Mouse (Mus musculus) thymus, postnatal 0 days (tissue): ENCODE measurements around the gene Arl15. TPM values are rescaled to one million over a fixed set of nuclear protein-coding genes. Genes with fewer than 3 reads are reported as not detected.

Experiments used
- DNase-seq: peaks from one replicate; pipeline ENCODE4 v3.0.0-alpha.2; 2015; ENCODE audit warnings: low spot score
- polyA plus RNA-seq: library from polyadenylated mRNA; unstranded; fragments of >200 nt; fragmentation: Nextera tagmentation; extraction: Ambion mirVana; gene quantifications from 2 replicates; pipeline ENCODE4 v1.2.1, GENCODE M21; 2015

Arl15 gene
- polyA plus RNA-seq, 1 experiment from 2014 or later = 6.8 TPM

DNA sequence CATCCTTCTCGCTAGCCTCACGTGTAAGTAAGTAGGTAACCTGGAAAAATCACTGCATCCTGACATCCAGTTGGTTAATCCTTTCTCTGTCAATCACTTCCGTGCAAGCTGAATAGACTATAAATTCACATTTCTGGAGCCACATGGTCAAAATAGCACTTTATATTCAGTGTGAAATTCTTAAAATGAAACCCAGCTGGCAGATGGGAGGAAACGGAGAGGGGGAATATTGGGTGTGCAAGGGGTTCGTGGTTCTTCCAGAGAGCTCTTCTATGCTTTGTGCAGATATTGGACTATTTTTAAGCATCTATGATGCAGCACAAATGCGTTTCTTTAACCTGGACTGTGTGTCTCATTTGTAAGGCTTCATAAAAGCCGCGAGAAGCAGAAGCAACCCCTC, 344.6 kb downstream of the Arl15 start:
- DNase-seq = no peak

DNA sequence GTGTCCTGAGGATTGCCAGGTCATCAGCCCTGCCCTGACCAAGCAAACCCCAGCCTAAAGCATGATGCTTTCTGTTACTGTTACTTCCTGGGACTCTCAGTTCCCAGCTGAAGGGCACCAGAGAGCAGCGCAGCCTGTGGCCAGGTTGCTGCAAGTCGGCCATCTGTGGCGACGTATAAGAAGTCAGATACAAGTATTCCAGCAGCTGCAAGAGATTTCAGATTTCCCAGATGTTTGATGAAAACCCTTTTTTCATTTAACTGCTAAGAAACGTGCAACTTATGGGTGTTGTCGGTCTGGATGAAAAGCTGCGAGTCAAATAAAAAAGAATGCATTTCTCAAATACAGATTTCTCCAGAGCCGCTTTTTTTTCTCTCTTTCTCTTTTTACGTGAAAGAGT, 345.3 kb downstream of the Arl15 start:
- DNase-seq = no peak

DNA sequence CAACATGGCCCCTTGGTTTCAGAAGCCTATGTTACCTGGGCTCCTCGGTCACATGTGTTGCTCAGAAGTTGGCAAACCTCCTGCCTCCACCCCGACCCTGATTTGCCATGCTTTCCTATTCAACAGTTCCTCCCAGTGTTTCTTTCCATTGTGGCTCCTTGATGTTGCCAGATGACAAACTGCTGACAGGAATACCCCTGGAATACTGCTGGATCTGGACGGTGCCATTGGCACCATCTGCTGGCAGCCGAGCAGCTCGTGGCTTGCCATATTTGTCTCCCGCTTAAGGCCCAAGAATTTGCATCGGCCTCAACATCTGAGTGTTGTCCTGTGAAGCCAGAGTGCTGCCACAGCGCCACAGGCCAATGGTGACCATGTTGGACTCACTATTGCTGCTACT, 348.5 kb downstream of the Arl15 start:
- no peak for DNase-seq

DNA sequence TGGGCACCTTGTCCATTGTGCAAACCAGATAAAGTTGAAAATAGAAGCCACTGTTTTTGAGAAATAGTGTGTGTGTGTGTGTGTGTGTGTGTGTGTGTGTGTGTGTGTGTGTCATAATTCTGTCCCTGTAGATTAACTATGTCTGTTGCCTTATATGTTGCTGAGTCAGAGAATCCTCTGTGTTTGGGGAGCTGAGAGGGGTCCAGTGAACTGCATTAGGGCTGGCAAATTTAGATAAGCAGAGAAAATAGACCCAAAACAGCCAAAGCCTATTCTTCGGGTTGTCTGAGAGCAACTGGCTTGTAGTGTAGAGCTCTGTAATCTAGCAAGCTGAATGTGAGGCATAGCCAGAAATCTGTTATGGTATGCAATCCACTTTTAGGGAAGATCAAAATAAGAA, 348.9 kb downstream of the Arl15 start:
- DNase-seq = no peak

DNA sequence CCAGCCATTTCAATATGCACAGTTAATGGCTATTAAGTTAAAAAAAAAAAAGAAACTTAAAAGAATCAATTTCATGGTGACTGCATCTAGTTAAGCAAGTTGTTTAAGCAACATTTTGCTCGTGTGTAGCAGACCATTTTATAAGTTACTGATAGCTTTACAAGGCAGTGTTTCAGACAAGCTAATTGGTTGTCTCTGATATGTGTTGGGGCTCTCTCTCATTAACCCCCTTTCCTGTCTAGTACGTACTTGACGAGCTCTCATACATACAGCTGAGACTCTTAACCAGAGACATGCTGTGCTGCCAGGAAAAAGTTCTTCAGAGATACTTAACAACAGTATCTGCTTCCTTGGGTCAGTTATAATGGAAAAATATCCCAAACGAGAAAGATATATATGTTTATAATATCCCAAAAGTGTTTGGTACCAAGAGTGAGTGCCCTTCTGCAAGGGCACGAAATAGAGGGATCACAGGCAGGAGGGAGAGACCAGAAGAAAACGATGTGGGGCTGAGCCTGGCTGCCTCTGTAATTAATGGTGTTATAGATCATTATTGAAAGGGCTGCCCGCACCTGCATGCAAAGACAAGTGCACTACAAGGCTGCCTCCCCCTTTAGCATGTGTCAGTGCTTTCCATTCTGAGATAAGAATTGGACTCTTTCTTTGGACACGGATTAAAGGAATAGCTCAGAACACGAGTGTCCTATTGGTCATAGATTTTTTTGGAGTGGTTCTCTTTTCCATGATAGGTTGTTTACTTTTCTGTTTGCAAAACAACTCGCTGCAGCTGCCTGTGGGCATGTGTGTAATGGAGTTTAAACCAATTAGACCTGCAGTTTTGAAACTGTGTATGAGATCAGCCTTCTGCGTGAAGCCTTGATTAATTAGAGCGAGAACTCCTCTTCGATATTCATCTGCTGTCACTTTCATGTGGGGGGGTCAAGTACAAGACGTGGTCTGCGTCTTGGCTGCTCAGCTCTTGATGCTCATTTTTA, 350.0 kb downstream of the Arl15 start:
- no peak for DNase-seq

DNA sequence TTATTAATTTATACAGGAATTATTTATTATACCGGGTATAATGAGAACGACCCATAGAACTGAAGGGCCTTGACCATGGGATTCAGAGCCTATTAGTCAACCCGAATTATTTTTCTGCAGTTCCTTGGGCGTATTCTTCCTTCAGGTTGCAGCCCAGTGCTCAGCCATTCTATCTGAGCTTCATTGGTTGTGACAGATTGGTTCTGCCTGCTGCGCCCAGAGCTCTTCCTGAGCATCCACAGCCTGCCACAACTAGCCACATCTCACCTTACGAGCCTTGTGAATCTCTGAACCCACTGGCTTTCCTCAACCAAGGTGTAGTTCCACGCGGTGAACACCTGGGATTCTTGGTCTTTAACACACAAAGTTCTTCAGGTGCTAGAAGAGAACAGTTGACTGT, 350.9 kb downstream of the Arl15 start:
- no peak for DNase-seq

DNA sequence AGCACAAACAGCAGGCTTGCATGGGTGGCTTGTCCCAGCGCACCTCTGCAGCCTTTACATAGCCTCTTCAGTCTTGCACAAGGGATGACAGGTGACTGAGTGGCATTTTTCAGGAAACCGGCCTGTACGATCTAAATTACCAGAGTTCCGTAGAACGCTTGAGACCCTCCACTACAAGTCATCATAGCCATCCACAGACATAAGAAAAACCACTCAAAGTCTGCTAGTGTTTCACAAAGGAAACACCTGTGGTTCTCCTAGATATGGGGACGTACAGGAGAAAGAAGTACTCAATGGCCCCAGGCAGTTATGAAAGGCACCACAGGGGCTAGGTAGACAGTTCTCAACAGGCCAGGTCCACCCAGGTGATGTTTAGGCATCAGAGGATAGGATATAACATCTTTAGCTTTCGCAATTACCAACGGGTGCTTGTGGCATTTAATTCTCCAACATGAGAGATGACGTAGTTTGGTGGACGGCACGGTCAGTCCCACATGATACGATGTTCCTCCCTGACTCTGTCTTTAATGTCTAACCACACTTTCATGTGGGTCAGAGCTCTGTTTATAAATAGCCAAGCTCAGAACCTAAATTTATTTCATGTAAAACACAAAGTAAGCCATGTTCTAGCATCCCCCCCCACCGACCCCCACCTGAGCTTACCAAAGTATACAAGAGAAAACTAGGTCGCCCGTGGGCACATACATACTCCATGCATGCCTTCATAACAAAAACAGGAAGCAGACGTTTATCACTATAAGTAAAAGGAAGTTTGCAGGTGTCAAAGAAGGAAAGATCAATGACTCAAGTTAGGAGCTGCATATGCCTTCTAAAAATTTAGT, 356.8 kb downstream of the Arl15 start:
- DNase-seq = peak; percentile 89

DNA sequence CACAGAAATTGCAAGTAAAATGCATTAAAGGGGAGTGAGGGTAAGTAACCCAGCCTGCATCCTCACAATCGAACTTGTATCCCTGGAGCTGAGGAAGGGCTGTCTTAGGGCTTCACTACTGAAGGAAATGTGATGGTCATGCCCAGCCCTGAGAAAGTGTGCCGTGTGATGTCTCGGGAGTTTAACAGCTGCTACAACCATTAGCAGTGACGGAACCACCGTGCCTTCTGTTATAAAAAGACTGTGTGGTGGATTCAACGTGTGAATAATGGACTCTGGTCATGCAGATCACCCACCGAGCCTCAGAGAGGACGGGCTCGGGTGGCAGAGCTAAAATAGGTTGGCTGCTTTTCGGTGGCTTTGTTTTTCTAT, 357.4 kb downstream of the Arl15 start:
- no peak for DNase-seq

DNA sequence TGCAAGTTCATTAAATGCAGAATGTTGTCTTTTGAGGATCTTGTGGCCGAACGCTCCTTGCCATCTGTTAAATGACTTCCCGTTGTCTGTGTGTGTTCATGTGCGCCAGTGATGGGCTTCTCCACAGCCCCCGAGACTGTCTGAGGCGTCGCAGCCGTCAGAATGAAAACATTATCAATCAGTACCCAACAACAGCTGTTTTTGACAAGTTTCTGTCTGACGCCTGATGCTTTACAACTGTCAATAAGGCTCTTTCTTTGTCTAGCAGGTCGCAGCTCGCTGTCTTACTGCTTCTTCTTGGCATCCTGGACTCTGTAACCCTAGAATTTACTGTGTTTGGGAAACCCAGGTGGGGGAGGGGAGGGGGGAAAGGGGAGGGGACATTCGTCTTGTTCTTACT, 362.4 kb downstream of the Arl15 start:
- peak; percentile 70 for DNase-seq

DNA sequence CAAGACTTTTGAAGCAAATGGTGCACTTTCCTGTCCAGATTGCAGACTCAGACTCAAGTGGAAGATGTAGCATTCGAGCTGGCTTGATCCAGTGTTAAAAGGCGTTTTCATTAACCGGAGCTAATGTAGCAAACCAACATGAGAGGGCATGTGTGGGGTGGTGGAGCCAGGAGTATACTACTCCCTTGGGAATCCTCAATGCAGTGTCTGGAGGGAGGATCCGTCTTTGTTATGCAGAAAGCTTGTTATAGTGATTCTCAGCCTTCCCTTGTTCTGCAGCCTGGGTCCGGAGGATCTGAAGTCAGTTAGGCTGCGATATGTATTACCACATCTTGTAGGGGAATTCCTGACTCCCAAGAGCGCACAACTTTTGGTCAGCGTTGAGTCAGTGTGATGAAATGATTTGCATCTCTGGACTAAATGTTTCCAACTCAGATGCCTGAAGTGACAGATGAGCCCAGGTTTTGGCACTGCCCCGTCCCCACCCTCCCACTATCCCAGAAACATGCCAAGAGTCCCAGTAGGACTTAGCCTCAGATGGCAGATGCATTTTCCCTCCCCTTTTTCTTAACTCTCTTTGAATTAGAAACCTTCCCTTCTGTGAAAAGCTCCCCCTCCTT, 363.9 kb downstream of the Arl15 start:
- DNase-seq = no peak

DNA sequence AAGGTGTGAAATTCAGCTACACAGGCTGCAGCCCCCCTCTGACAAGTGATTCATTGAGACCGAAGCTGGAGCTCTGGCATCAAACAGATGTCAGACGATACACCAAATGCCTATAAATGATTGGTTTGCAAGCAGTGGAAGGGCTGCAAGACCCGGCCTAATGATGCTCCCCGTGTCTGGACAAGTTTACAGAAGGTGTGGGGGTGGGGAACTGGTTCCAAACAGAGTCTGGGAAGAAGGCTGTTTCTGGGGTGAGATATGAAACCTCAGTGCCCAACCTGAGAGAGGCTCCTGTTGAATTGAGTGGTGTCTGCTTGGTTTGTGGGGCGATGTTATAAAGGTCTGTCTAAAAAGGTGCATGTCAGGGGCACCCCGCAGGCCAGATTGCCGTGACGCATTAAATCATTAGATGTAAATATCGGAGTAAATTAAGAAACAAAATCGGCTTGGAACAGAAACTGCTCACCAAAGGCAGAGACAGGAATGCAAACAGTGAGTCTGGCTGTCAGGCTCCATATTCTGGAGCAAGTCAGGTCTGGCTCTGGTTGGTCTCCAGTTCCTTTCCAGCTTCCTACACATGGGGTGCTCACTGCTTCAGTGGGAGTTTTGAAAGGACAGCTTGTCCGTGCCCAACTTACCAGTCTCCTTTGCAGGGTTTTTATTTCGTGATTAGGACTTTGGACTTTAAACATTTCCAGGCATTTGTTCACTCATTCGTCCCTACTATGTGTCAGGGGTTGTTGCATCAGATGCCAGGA, 365.5 kb downstream of the Arl15 start:
- no peak for DNase-seq

DNA sequence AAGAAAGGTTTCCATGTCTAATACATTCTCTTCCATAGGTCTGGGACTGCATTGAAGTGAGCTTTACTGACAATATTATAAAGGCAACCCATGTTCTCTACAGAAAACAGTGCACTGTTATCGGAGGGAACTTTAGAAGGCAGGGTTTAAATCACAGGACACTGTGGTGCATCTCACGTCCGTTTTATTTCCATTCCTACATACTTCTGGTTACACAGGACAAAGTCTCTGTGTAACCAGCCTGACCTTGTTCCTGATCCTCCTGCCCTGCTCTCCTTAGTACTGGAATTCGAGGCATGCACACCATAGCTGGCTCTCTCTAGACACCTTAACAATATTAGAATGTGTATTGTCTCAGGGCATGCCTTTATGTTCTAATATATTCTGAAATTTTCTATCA, 368.4 kb downstream of the Arl15 start:
- DNase-seq = no peak

DNA sequence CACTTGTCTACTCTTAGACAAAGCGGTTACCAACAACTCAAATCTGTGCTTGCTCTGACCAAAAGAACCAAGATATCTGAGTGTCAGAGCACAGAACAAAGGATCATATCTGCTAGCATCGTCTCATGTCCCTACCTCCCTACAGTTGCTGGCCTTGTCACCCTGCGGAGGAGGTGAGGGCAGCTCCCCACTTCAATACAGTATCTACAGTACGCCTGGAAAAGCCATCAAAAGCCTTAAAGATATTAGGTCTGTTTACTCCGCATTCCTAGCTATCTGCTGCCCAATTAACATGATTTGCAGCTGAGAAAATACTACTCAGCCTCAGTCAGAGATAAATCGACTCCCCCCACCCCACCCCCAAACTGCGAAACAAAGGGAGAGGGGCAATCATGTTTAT, 371.3 kb downstream of the Arl15 start:
- DNase-seq = no peak

DNA sequence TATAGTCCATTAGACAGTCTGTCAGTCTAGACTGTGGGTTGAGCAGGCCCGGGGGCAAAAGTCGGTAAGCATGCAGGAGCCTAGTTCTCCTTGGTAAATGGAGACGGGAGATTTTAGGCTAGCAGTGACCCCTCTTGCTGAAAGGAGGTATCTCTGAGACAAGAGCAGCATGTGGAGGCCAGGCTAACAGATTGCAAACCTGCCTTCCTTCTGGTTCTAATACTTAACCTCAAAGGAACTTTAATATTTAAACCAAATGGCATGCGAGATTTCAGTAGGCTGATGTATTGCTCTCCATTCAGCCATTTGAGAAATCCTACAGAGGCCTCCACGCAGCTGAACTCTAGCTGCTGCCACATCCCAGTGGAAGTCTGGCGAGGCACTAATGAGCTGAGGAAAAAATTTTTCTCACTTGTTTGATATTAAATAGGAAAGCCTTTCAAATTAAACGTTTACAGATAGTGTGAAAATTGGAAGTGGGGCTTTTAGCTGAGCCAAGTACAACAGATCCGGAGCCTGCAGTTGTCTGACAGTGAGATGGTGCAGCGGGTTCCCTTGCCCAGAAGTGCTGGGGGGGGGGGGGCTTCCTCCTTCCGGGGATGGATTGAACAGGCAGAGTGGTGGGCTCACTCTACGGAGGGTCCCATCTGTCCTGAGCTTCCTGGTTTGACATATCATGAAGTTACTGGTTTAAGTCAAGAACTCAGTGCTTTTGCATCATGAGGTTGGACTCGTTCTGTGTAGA, 372.3 kb downstream of the Arl15 start:
- no peak for DNase-seq

DNA sequence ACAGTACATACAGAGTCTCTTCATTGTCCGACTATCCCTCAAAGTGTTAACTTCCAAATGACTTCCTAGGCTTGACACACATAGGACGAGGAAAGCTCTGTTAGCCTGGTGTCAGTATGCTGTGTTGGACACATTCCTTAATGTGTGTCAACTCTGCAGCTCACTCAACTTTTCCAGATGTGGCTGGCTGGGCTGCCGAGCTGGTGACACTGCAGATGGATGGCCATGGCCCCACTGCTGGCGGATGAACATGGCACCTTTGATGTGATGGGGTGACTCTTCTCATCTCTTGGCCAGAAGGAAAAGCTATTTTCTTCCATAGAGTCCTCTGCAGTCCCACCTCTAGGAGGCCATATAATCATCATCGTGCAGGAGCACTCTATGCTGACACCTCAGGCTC, 375.8 kb downstream of the Arl15 start:
- no peak for DNase-seq

DNA sequence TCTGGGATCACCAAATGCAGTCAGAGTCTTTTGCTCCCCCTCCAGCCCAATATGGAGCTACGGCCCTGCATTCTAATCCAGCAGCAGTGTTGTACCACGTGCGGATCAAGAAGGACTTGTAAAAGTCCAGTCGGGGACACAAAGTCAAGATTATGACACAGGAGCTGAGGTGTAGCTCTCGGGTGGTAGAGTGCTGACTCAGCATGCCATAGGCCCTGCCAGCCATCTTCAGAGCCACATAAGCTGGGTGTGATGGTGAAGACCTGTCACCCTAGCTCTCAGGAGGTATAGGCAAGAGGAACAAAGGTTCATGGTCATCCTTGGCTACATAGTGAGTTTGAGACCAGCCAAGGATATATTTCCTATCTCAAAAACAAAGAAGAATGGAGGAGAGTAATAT, 377.2 kb downstream of the Arl15 start:
- no peak for DNase-seq

DNA sequence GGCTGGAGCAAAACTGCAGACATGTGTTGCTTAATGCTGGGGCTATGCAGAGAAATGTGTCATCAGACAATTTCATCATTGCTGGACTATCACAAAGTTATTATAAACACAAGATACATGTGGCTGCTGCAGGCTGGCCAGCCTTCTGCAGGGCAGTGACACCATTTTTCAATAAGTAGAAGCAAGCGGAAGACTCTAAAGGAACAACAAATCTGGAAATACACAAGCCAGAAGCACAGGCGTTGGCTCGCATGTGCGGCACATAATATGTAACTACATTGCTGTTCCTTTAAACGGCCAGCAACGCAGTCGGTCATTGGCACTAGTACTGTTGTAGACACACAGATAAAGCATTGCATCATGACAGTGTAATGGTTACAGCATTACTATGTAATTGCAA, 393.8 kb downstream of the Arl15 start:
- DNase-seq = no peak

DNA sequence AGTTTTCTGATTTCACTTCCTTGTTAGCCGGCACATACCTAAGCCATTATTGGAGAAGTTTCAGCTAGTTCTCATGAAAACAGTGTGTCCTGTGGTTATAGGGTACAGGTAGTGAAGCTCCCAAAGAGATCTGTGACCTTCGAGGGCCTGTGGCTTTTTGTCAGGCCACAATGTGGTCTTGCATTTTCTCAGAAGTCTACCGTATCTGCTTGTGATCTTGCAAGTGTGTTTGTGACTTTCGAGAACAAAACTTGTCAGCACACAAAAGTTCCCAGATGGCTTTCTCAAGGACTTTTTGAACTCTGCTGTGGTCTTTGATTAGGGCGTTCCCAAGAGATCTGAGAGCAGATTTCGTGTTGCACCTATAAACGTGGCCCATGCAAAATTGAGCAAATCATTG, 394.5 kb downstream of the Arl15 start:
- DNase-seq = peak; percentile 44

DNA sequence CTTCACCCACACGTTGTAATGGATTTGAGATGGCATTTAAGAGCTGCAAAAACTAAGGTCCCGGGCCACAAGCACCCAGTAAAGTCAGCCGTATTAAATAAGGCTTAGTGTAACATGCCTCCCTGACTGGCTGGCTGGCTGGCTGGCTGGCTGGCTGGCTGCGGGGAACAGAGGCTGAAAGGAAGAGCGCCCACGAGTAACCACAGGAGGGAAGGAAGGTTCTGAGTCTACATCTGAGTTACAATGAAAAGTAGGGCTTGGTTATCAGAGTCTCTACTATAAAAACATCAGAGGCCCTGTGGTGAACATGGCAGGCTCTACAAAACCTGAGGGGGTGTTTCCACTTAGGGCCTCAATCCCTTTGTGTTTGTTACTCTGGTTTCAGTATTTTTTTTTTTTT, 395.1 kb downstream of the Arl15 start:
- peak; percentile 67 for DNase-seq

DNA sequence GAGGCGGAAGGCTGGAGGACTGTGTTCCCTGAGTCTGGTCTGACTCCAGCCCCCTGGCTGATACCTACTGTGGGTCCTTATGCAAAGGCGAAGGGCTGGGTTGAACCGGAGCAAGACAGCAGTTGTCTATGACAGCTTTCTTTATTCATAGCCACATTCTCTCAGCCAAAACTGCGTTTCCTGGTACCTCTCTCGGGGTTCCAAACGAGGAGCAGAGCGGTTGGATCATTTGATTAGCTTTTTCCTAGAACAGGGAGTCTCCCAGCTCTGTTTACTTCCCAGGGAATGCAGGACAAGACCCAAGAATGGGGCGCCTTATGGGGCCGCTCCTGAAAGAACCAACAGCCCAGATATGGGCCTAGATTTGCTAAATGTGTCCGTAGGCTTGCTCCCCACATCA, 396.6 kb downstream of the Arl15 start:
- DNase-seq = no peak
